Mouse (Mus musculus): Measurements from ENCODE around the gene Npvf.
A peak's percentile ranks its signal among the peaks of the same experiment; 100 is the strongest.
"Not testable (repeated sequence)": the region's sequence is repeated elsewhere in the genome, so short reads cannot be mapped to it uniquely, and the experiment has no call there.

The Npvf gene

GRCm38 (mm10) chr6:50640377-50640776 is 13.9 kb downstream of the Npvf start:
- no peak for DNase-seq (ENCODE audit: extremely low spot score, low spot score)

GRCm38 (mm10) chr6:50639656-50640055 is 14.6 kb downstream of the Npvf start:
- DNase-seq (ENCODE audit: extremely low spot score, low spot score), result no peak

- DNase-seq (ENCODE audit: extremely low spot score, low spot score), result not testable (repeated sequence)
Measured at GRCm38 (mm10) chr6:50626170-50626569, 28.1 kb downstream of the Npvf start.

GRCm38 (mm10) chr6:50618273-50618672 is 36.0 kb downstream of the Npvf start:
- not testable (repeated sequence) for DNase-seq (ENCODE audit: extremely low spot score, low spot score)

GRCm38 (mm10) chr6:50601620-50602019 is 52.6 kb downstream of the Npvf start:
- DNase-seq (ENCODE audit: extremely low spot score, low spot score), result peak; percentile 65

Data from neural tube, embryonic 10.5 days (tissue).